In the genomic region with DNA sequence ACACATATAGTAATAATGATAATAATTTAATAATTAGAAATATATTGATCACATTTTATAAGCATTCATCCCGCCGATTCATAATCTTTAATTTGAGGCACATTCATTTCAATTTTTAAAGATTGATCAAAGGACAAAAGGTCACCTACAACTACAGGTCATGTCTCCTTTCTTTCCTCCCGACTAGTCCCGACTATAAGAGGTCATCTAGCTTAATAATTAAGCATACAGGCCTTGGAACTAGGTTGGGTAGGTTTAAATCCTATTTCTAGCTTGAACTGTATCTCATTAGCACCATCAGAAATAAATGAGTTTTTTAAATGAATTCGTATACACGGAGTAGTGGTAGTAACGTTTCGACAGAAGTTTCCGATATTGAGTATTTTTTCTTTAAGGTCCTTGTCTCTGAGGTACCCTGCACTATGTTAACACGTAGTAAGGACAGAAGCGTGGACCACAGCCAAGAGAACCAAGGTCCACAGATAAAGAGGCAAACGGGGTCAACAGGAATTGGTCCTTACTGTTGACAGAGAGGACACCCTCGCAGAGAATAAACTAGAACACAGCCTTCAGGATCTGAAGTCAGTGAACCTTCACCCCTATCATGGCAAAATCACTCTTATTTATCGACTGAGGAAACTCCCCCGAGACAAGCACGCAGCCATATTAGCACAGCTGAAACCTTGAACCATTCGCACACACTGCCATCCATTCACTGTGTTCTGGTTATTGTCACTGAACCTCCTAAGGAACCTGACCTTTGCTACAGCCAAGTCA, we compare ENCODE assay signal across 10 mouse cellular contexts.
DNase-seq lines count a peak whose midpoint lies in the region; ATAC-seq and TF ChIP-seq lines count a peak whose summit lies in the region.
"Had no signal": no experiment of that assay in that cellular context is flagged by ENCODE, and none has a peak within 500 bp of the region (broad histone marks: within the 10 kb centered on the region; RNA-seq: fewer than 3 reads in every experiment).

No protein-coding gene starts in this region.

- no peaks in the 10 kb centered on the region for H3K9me3 ChIP-seq in kidney, embryonic 14.5 days (ENCODE audit: control insufficient read depth, low read length)
- H3K9me3 ChIP-seq in liver, postnatal 0 days (ENCODE audit: low read length) = no peaks in the 10 kb centered on the region

- no peak overlapping the region for H3K9ac ChIP-seq in kidney, embryonic 14.5 days (ENCODE audit: low read depth, low read length)
- no peak overlapping the region for H3K9ac ChIP-seq in liver, postnatal 0 days (replicated peaks)

- ATAC-seq in kidney, embryonic 14.5 days (ENCODE audit: low FRiP score, low TSS enrichment) = no peak
- ATAC-seq in liver, postnatal 0 days = peak; percentile 86
- ATAC-seq: hindbrain, postnatal 0 days had no signal

- no peak for TF ChIP-seq CTCF in liver, postnatal 0 days (IDR thresholded peaks at IDR 0.05; ENCODE audit: low read depth)

- H3K36me3 ChIP-seq in kidney, embryonic 14.5 days (ENCODE audit: control insufficient read depth, insufficient read depth, low read length) = no peaks in the 10 kb centered on the region
- H3K36me3 ChIP-seq in liver, postnatal 0 days (replicated peaks; ENCODE audit: insufficient read depth, low read length) = no peaks in the 10 kb centered on the region

- H3K4me3 ChIP-seq in kidney, embryonic 14.5 days (ENCODE audit: low read length) = no peak overlapping the region
- no peak overlapping the region for H3K4me3 ChIP-seq in liver, postnatal 0 days (ENCODE audit: low read depth, low read length)

- TF ChIP-seq EP300 in liver, postnatal 0 days (IDR thresholded peaks at IDR 0.05; ENCODE audit: low read depth) = peak; percentile 80

- intact Hi-C loops in left cerebral cortex, postnatal 25 days (cut with DNase I) = loop anchor here (2.0 to 10.0 kb wide), 6 partner anchors 58 to 401 kb away; partner anchors contain the start of genes Jmjd1c and Reep3

- DNase-seq in kidney, adult 11 months = peak; percentile 49
- DNase-seq in adrenal gland, postnatal 36 days = peak; percentile 72 to 74
- DNase-seq in kidney, adult 8-10 months = peak; percentile 50 to 57
- DNase-seq in liver, postnatal 0 days = peak; percentile 53
- no peak for DNase-seq in left cerebral cortex, postnatal 25 days (ENCODE audit: low spot score in 2 of 2)
- DNase-seq in lung, adult 18-20 months = no peak
- no peak for DNase-seq in retina, postnatal 1 day
- DNase-seq: cerebellum, adult 11-12 months had no signal

- peaks cover 30% of the 10 kb centered on the region for H3K4me1 ChIP-seq in kidney, embryonic 14.5 days (ENCODE audit: control insufficient read depth, insufficient read depth, low read length)
- H3K4me1 ChIP-seq in liver, postnatal 0 days (ENCODE audit: insufficient read depth) = peaks cover 20% of the 10 kb centered on the region

- H3K27ac ChIP-seq in kidney, embryonic 14.5 days (ENCODE audit: low read depth, low read length) = no peak overlapping the region
- peak overlapping the region; percentile 81 for H3K27ac ChIP-seq in liver, postnatal 0 days (ENCODE audit: low read depth)

- WGBS in kidney, embryonic 14.5 days = 49% methylated on average over 17 of the region's 17 CpGs
- 52% methylated on average over 17 of the region's 17 CpGs for WGBS in liver, postnatal 0 days (ENCODE audit: insufficient replicate concordance)

- no peak overlapping the region; the same call in 1 of the 2 replicates for H3K4me2 ChIP-seq in kidney, embryonic 14.5 days (replicated peaks; ENCODE audit: low read depth, low read length)
- 0 out of 2 replicates have a peak overlapping the region, but pooled peaks have one; percentile 28 for H3K4me2 ChIP-seq in liver, postnatal 0 days (ENCODE audit: low read depth, low read length)

- no peaks in the 10 kb centered on the region for H3K27me3 ChIP-seq in kidney, embryonic 14.5 days (ENCODE audit: control insufficient read depth, insufficient read depth, low read length)
- no peaks in the 10 kb centered on the region for H3K27me3 ChIP-seq in liver, postnatal 0 days (ENCODE audit: insufficient read depth, low read length)

Comparison
In these comparisons a context has a peak if more than half of its experiments do, and no peak if none do; other contexts are left out.
1. DNase-seq: peak in kidney, adult 11 months (single experiment), adrenal gland, postnatal 36 days (2 of 2), kidney, adult 8-10 months (2 of 2) and liver, postnatal 0 days (single experiment); none in left cerebral cortex, postnatal 25 days (0 of 2), lung, adult 18-20 months (0 of 2) and retina, postnatal 1 day (single experiment).